Mouse (Mus musculus) layer of hippocampus, postnatal 25 days (tissue): ENCODE results near the gene Plxdc1. TPM values are rescaled to one million over a fixed set of nuclear protein-coding genes. Genes with fewer than 3 reads are reported as not detected.
A peak's percentile ranks its signal among the peaks of the same experiment; 100 is the strongest.

Experiments used
- DNase-seq, 2 experiments: peaks; one replicate each; pipeline ENCODE4 v3.0.0; 2022; ENCODE audit warnings: mixed read lengths in 2 of 2, low spot score in 1 of 2; ENCODE audit errors: extremely low spot score in 1 of 2
- microRNA-seq, 2 experiments: library from miRNA; unstranded; fragments of <30 nt; microRNA quantifications; one replicate each; pipeline ENCODE4 v1.2.0; 2021
- total RNA-seq, 2 experiments: library from RNA; stranded (reverse); gene quantifications; 2 replicates each; pipeline ENCODE4 v1.2.3; 2021

The Plxdc1 gene
- total RNA-seq, 2 experiments from 2014 or later = 8.2 to 9.1 TPM

DNA sequence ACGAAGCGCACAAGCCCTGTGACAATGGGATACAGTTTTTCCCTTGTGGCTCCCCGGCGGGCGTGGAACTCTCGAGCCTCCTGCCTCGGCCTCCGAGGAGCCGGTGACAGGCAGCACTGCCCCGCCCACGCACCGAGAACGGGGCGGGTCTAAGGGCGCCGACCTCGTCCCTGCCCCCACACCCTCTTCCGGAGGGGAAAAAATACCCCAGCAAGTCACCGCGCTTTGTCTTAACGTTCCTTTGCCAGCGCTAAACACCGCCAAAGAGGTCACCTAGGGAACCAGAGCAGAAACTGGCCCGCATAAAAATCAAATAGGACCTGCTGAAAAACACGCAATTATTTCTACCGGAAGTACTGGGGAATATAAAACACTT is 102.7 kb downstream of the Plxdc1 start:
- peak; percentile 36 to 39 for DNase-seq

GRCm38 (mm10) chr11:97880362-97880761 is 105.9 kb downstream of the Plxdc1 start:
- DNase-seq = no peak

- DNase-seq = no peak
Measured at GRCm38 (mm10) chr11:97877341-97877740, 108.9 kb downstream of the Plxdc1 start.

DNA sequence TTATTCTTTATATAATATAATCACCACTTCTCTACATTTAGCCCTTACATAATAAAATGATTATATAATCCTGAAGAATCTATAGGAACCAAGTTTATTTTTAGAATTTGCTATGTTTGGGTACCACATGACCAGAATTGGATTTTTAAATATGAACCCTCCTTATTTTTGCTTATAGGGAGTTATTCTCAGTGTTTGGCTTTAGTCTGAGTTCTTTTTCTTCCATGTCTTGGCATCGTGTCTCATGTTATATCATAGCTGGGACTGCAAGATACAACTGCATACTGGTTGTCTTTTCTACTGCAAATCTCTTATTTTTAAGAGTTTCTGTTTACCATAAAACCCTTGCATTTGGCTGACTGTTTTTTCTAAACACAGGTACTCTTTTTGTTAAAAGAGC is 111.8 kb downstream of the Plxdc1 start:
- DNase-seq = no peak

Small RNAs within 50 kb of the gene (microRNA-seq; reads per million reads assigned to microRNA genes)
- gene Gm22461 (0 reads per million in 2 experiments), gene Gm27597 (0 reads per million in 2 experiments)

Other genes starting within 250 kb of the Plxdc1 start
- 100 to 1,000 TPM; 104 to 105 TPM for gene Pip4k2b, start 241.7 kb downstream of the Plxdc1 start, total RNA-seq
- 10 to 100 TPM; 19.2 to 20.6 TPM for gene Cwc25, start 219.9 kb downstream of the Plxdc1 start, total RNA-seq
- 1 to 10 TPM in 1 of 2 experiments, under 1 TPM in 1; 0.63 to 1.3 TPM for gene 1700001P01Rik, start 210.5 kb downstream of the Plxdc1 start, total RNA-seq
- 100 to 1,000 TPM; 327 to 397 TPM for gene Rpl23, start 204.0 kb downstream of the Plxdc1 start, total RNA-seq
- gene Lasp1, start 187.4 kb downstream of the Plxdc1 start, total RNA-seq = 100 to 1,000 TPM; 102 to 114 TPM
- gene B230217C12Rik, start 145.7 kb downstream of the Plxdc1 start, total RNA-seq = 10 to 100 TPM; 66.2 to 71.6 TPM
- gene Fbxo47, start 102.3 kb downstream of the Plxdc1 start, total RNA-seq = 1 to 10 TPM; 1.2 to 1.9 TPM
- gene Arl5c, start 9.7 kb upstream of the Plxdc1 start, total RNA-seq = 1 to 10 TPM in 1 of 2 experiments, under 1 TPM in 1; 0.71 to 1.2 TPM
- gene Cacnb1, start 36.6 kb upstream of the Plxdc1 start, total RNA-seq = 100 to 1,000 TPM; 138 to 144 TPM
- gene Rpl19, start 40.3 kb upstream of the Plxdc1 start, total RNA-seq = 100 to 1,000 TPM; 567 to 626 TPM
- 10 to 100 TPM; 42.4 to 46.9 TPM for gene Stac2, start 67.0 kb upstream of the Plxdc1 start, total RNA-seq
- gene Fbxl20, start 164.0 kb upstream of the Plxdc1 start, total RNA-seq = 10 to 100 TPM; 32.4 to 32.9 TPM
- 10 to 100 TPM; 49.5 to 54.0 TPM for gene Med1, start 206.8 kb upstream of the Plxdc1 start, total RNA-seq
- gene Cdk12, start 216.6 kb upstream of the Plxdc1 start, total RNA-seq = 10 to 100 TPM; 32.2 to 41.0 TPM